Mouse (Mus musculus): ENCODE data around the gene Stk25. TPM values are rescaled to one million over a fixed set of nuclear protein-coding genes. Genes with fewer than 3 reads are reported as not detected.

Stk25 gene
- polyA plus RNA-seq, 1 experiment from 2014 or later = 174 TPM

- H3K27me3 ChIP-seq (replicated peaks; ENCODE audit: low read depth, poor library complexity, severe bottlenecking) = no peaks in the 10 kb centered on the region
- no peaks in the 10 kb centered on the region; the same call in 1 of the 2 replicates for H3K9me3 ChIP-seq
- DNase-seq (ENCODE audit: low spot score) = no peak
- H3K27ac ChIP-seq (replicated peaks) = no peak overlapping the region
- H3K36me3 ChIP-seq (replicated peaks) = no peaks in the 10 kb centered on the region
- 82% methylated on average over 5 of the region's 5 CpGs for WGBS
- H3K4me1 ChIP-seq = peaks cover 39% of the 10 kb centered on the region
- no peak overlapping the region for H3K4me3 ChIP-seq
Observed at GRCm38 (mm10) chr1:93657025-93657360, 1.5 kb downstream of the Stk25 start.

- no peak for DNase-seq (ENCODE audit: low spot score)
- Histone ChIP-seq H3K4me1 (peaks cover 39% of the 10 kb centered on the region), H3K4me3 (no peak overlapping the region), H3K36me3 (replicated peaks) (no peaks in the 10 kb centered on the region), H3K9me3 (no peaks in the 10 kb centered on the region; the same call in 1 of the 2 replicates), H3K27me3 (replicated peaks; ENCODE audit: low read depth, poor library complexity, severe bottlenecking) (no peaks in the 10 kb centered on the region), H3K27ac (replicated peaks) (no peak overlapping the region)
- 69% methylated on average over 7 of the region's 7 CpGs for WGBS
Observed at GRCm38 (mm10) chr1:93656325-93657024, 2.0 kb downstream of the Stk25 start.

- Histone ChIP-seq H3K4me1 (peaks cover 33% of the 10 kb centered on the region), H3K36me3 (replicated peaks) (no peaks in the 10 kb centered on the region), H3K4me3 (no peak overlapping the region), H3K9me3 (0 out of 2 replicates have a peak, but pooled peaks cover 2% of the 10 kb centered on the region), H3K27ac (replicated peaks) (no peak overlapping the region), H3K27me3 (replicated peaks; ENCODE audit: low read depth, poor library complexity, severe bottlenecking) (no peaks in the 10 kb centered on the region)
- WGBS = 71% methylated on average over 2 of the region's 2 CpGs
- no peak for DNase-seq (ENCODE audit: low spot score)
Observed at GRCm38 (mm10) chr1:93654798-93655197, 3.7 kb downstream of the Stk25 start.

DNA sequence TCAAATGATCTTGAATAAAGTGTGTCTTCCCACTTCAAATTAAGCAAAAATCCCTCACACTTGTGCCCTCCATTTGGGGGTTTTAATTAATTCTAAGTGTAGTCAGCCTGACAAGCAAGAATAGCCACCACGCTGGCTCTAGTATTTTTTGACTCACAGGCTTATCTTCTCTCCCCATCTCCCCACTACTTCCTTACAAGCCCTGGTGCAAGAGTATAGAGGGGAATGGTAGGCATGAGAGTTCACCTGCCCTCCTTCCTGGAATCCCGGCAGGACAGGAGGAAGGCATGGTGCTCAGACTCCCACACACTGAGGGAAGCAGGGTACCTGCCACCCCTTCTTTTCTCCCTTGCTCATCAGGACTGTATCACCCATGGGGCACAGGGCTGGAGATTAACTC is 4.2 kb downstream of the Stk25 start:
- Histone ChIP-seq H3K27me3 (replicated peaks; ENCODE audit: low read depth, poor library complexity, severe bottlenecking) (no peaks in the 10 kb centered on the region), H3K9me3 (0 out of 2 replicates have a peak, but pooled peaks cover 2% of the 10 kb centered on the region), H3K4me3 (no peak overlapping the region), H3K36me3 (replicated peaks) (no peaks in the 10 kb centered on the region), H3K27ac (replicated peaks) (no peak overlapping the region), H3K4me1 (peaks cover 28% of the 10 kb centered on the region)
- WGBS = 50% methylated on average over 2 of the region's 2 CpGs
- DNase-seq (ENCODE audit: low spot score) = no peak

GRCm38 (mm10) chr1:93649604-93650172 is 8.8 kb downstream of the Stk25 start:
- peaks cover 2% of the 10 kb centered on the region; the same call in 1 of the 2 replicates for H3K9me3 ChIP-seq
- DNase-seq (ENCODE audit: low spot score) = no peak
- H3K27me3 ChIP-seq (replicated peaks; ENCODE audit: low read depth, poor library complexity, severe bottlenecking) = no peaks in the 10 kb centered on the region
- no peak overlapping the region for H3K27ac ChIP-seq (replicated peaks)
- H3K36me3 ChIP-seq (replicated peaks) = no peaks in the 10 kb centered on the region
- no peak overlapping the region for H3K4me3 ChIP-seq
- WGBS = 78% methylated on average over 5 of the region's 5 CpGs
- peaks cover 5% of the 10 kb centered on the region for H3K4me1 ChIP-seq

DNA sequence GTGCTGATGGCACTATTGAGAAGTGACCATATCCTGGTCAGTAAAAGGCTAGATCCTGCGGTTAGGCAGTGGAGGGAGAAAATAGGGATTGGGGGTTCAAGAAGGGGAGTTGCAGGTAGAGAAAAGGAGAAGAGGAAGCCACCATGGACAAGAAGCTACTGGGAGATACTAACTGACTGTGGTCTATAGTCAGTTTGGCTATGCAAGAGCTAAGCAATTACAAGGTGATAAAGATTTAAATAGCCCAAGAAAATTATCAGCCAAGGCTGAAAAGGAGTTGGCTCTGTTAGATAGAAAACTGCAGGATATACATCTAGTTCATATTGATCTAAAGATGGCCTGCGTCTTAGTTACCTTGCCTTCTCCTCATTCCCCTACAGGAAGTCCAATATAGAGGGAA is 15.8 kb downstream of the Stk25 start:
- 85% methylated on average over 2 of the region's 2 CpGs for WGBS
- Histone ChIP-seq H3K4me3 (no peak overlapping the region), H3K27ac (replicated peaks) (no peak overlapping the region), H3K27me3 (replicated peaks; ENCODE audit: low read depth, poor library complexity, severe bottlenecking) (no peaks in the 10 kb centered on the region), H3K4me1 (no peaks in the 10 kb centered on the region), H3K9me3 (no peaks in the 10 kb centered on the region; the same call in 1 of the 2 replicates), H3K36me3 (replicated peaks) (no peaks in the 10 kb centered on the region)
- DNase-seq (ENCODE audit: low spot score) = no peak

DNA sequence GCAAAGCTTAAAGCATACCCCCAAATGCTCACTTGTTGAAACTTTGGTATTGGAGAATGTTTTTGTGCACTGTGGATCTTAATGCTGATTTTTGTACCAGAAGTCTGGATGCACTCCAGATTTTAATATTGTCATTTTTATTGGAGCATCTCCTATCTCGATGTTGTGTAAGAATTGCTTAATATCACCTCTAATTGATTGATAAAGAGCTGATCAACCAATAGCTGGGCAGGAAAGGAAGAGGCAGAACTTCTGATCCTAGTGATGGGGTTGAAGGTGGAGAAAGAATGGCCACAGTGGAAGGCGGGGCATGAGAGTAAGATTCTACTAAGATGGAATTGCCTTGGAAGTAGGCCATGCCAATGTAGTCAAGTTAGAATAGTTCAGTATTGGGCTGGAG is 16.5 kb downstream of the Stk25 start:
- H3K27ac ChIP-seq (replicated peaks) = no peak overlapping the region
- H3K27me3 ChIP-seq (replicated peaks; ENCODE audit: low read depth, poor library complexity, severe bottlenecking) = no peaks in the 10 kb centered on the region
- no peaks in the 10 kb centered on the region for H3K36me3 ChIP-seq (replicated peaks)
- H3K4me3 ChIP-seq = no peak overlapping the region
- H3K4me1 ChIP-seq = no peaks in the 10 kb centered on the region
- no peak for DNase-seq (ENCODE audit: low spot score)
- no peaks in the 10 kb centered on the region; the same call in 1 of the 2 replicates for H3K9me3 ChIP-seq
- WGBS = 89% methylated on average over 2 of the region's 2 CpGs

- H3K27me3 ChIP-seq (replicated peaks; ENCODE audit: low read depth, poor library complexity, severe bottlenecking) = no peaks in the 10 kb centered on the region
- H3K4me3 ChIP-seq = peak overlapping the region; percentile 79
- H3K36me3 ChIP-seq (replicated peaks) = peaks cover 18% of the 10 kb centered on the region
- no peak for DNase-seq (ENCODE audit: low spot score)
- no peaks in the 10 kb centered on the region for H3K9me3 ChIP-seq
- H3K27ac ChIP-seq (replicated peaks) = peak overlapping the region; percentile 90
- H3K4me1 ChIP-seq = peaks cover 25% of the 10 kb centered on the region
- WGBS = 33% methylated on average over 7 of the region's 7 CpGs
Observed at GRCm38 (mm10) chr1:93636211-93636897, 22.1 kb downstream of the Stk25 start.

DNA sequence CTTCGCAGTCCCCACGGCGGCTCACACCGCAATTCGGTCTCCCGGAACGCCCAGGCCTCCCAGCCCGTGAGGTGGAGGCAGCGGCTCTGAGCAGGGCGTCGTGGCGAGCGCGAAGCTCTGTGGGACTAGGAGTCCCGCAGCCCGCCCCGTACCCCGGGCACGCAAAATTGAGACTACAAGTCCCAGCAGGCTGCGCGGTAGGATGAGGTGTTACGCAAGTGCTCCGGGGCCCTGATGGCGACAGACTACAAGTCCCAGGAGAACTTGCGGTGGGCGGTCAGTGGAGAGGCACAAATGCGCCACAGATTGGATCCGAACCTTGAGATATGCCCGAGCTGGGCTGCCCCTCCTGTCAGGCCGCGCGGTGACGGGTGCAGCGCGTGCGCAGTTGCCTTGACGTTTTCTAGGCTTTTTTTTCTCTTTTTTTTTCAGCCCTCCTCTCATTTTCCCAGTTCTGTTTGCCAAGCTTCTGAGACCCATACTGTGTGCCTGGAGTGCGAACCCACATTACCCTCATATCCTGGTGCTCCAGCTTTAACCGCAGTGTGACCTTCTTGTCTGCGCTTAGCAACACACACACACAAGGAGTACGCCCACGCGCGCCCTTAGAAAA is 22.8 kb downstream of the Stk25 start:
- DNase-seq (ENCODE audit: low spot score) = peak; percentile 98
- H3K36me3 ChIP-seq (replicated peaks) = peaks cover 22% of the 10 kb centered on the region

DNA sequence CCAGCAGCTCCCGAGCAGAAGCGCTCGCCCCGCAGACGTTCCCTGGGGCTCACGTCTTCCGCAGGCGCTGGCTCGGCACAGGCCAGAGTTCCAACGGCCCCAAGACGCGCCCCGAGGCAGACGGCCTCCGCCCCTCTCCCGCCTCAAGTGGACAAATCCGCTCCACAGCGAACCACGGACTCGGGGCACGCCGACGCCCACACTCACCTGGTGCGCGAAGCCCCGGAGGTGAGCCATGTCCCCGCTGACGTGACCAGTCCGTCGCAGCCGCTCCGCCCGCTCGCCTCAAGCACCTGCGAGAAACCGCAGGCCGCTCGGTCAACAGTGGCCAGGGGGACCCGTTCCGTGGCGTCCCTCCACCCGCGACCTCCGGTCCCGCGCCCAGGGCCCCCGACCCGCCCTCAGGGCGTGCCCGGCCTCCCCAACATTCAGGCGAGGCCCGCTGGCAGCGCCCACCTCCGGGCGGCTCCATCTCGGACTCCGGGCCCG is 23.3 kb downstream of the Stk25 start:
- Histone ChIP-seq H3K27ac (replicated peaks) (peak overlapping the region; percentile 90), H3K4me1 (peaks cover 25% of the 10 kb centered on the region), H3K9me3 (no peaks in the 10 kb centered on the region), H3K4me3 (peak overlapping the region; percentile 79), H3K36me3 (replicated peaks) (peaks cover 27% of the 10 kb centered on the region), H3K27me3 (replicated peaks; ENCODE audit: low read depth, poor library complexity, severe bottlenecking) (no peaks in the 10 kb centered on the region)
- DNase-seq (ENCODE audit: low spot score) = no peak
- under 1% methylated on average over 58 of the region's 58 CpGs for WGBS

More for the DNA sequence above, 22.8 kb downstream of the Stk25 start:
- H3K9me3 ChIP-seq = no peaks in the 10 kb centered on the region
- H3K4me1 ChIP-seq = peaks cover 25% of the 10 kb centered on the region
- peak overlapping the region; percentile 90 for H3K27ac ChIP-seq (replicated peaks)
- 2% methylated on average over 44 of the region's 44 CpGs for WGBS
- peak overlapping the region; percentile 79 for H3K4me3 ChIP-seq
- H3K27me3 ChIP-seq (replicated peaks; ENCODE audit: low read depth, poor library complexity, severe bottlenecking) = no peaks in the 10 kb centered on the region

DNA sequence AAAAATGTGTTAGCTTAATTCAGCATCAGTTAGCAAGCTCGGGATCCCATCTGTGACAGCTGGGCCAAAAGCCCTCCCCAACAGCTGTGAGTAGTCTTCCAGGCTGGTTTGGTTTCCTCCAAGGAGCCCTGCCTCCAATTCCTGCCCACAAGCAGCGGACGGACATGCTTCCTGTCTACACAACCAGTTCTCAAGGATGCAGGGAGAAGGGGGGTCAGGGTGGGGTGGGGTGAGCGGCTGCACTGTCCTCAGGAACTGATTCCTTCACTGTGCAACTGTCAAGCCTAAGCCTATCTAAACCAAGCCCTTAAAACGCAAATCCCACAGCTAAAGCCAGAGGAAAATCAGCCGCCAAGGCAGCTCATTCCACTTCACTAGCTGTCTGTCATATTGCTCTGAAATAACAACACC is 24.0 kb downstream of the Stk25 start:
- peaks cover 32% of the 10 kb centered on the region for H3K36me3 ChIP-seq (replicated peaks)
- WGBS = 15% methylated on average over 6 of the region's 6 CpGs
- H3K27me3 ChIP-seq (replicated peaks; ENCODE audit: low read depth, poor library complexity, severe bottlenecking) = no peaks in the 10 kb centered on the region
- H3K27ac ChIP-seq (replicated peaks) = peak overlapping the region; percentile 90
- peak overlapping the region; percentile 79 for H3K4me3 ChIP-seq
- H3K9me3 ChIP-seq = no peaks in the 10 kb centered on the region
- peaks cover 25% of the 10 kb centered on the region for H3K4me1 ChIP-seq
- peak; percentile 50 for DNase-seq (ENCODE audit: low spot score)

- no peak for DNase-seq (ENCODE audit: low spot score)
- no peak overlapping the region for H3K4me3 ChIP-seq
- H3K9me3 ChIP-seq = no peaks in the 10 kb centered on the region
- no peak overlapping the region for H3K27ac ChIP-seq (replicated peaks)
- H3K27me3 ChIP-seq (replicated peaks; ENCODE audit: low read depth, poor library complexity, severe bottlenecking) = no peaks in the 10 kb centered on the region
- H3K4me1 ChIP-seq = peaks cover 25% of the 10 kb centered on the region
- 97% methylated on average over 3 of the region's 3 CpGs for WGBS
- peaks cover 49% of the 10 kb centered on the region for H3K36me3 ChIP-seq (replicated peaks)
Observed at GRCm38 (mm10) chr1:93632723-93633122, 25.7 kb downstream of the Stk25 start.

Data from embryonic facial prominence, embryonic 10.5 days (tissue).